Mouse (Mus musculus): ENCODE data around the gene Muc5ac. TPM values are rescaled to one million over a fixed set of nuclear protein-coding genes. Genes with fewer than 3 reads are reported as not detected.

Muc5ac gene
- not detected in 2 replicates for polyA plus RNA-seq (2012)

- TF ChIP-seq GATA1 (IDR thresholded peaks at IDR 0.05; ENCODE audit: low read length): no peak
Observed at GRCm38 (mm10) chr7:141788677-141789452, at the start of gene Muc5ac. TSS of gene Muc5ac (plus strand) at chr7:141788972.

GRCm38 (mm10) chr7:141747451-141748100 is 41.2 kb upstream of the Muc5ac start:
- TF ChIP-seq GATA1 (IDR thresholded peaks at IDR 0.05; ENCODE audit: low read length): no peak

- no peak for TF ChIP-seq GATA1 (IDR thresholded peaks at IDR 0.05; ENCODE audit: low read length)
Observed at GRCm38 (mm10) chr7:141752513-141752912, 36.3 kb upstream of the Muc5ac start.

GRCm38 (mm10) chr7:141755831-141756230 is 32.9 kb upstream of the Muc5ac start:
- no peak for TF ChIP-seq GATA1 (IDR thresholded peaks at IDR 0.05; ENCODE audit: low read length)

GRCm38 (mm10) chr7:141758291-141758690 is 30.5 kb upstream of the Muc5ac start:
- TF ChIP-seq GATA1 (IDR thresholded peaks at IDR 0.05; ENCODE audit: low read length): no peak

GRCm38 (mm10) chr7:141770521-141770920 is 18.3 kb upstream of the Muc5ac start:
- TF ChIP-seq GATA1 (IDR thresholded peaks at IDR 0.05; ENCODE audit: low read length): no peak

- peak; percentile 20 for TF ChIP-seq GATA1 (IDR thresholded peaks at IDR 0.05; ENCODE audit: low read length)
Observed at GRCm38 (mm10) chr7:141770988-141771387, 17.8 kb upstream of the Muc5ac start.

GRCm38 (mm10) chr7:141772058-141772557 is 16.7 kb upstream of the Muc5ac start:
- no peak for TF ChIP-seq GATA1 (IDR thresholded peaks at IDR 0.05; ENCODE audit: low read length)

GRCm38 (mm10) chr7:141774855-141775254 is 13.9 kb upstream of the Muc5ac start:
- TF ChIP-seq GATA1 (IDR thresholded peaks at IDR 0.05; ENCODE audit: low read length): no peak

GRCm38 (mm10) chr7:141776199-141776598 is 12.6 kb upstream of the Muc5ac start:
- TF ChIP-seq GATA1 (IDR thresholded peaks at IDR 0.05; ENCODE audit: low read length): no peak

- TF ChIP-seq GATA1 (IDR thresholded peaks at IDR 0.05; ENCODE audit: low read length): no peak
Observed at GRCm38 (mm10) chr7:141794251-141794650, 5.5 kb downstream of the Muc5ac start.

GRCm38 (mm10) chr7:141803206-141803605 is 14.4 kb downstream of the Muc5ac start:
- no peak for TF ChIP-seq GATA1 (IDR thresholded peaks at IDR 0.05; ENCODE audit: low read length)

GRCm38 (mm10) chr7:141805384-141805783 is 16.6 kb downstream of the Muc5ac start:
- TF ChIP-seq GATA1 (IDR thresholded peaks at IDR 0.05; ENCODE audit: low read length): no peak

- TF ChIP-seq GATA1 (IDR thresholded peaks at IDR 0.05; ENCODE audit: low read length): no peak
Observed at GRCm38 (mm10) chr7:141813321-141813720, 24.5 kb downstream of the Muc5ac start.

GRCm38 (mm10) chr7:141815361-141815760 is 26.6 kb downstream of the Muc5ac start:
- TF ChIP-seq GATA1 (IDR thresholded peaks at IDR 0.05; ENCODE audit: low read length): no peak

- no peak for TF ChIP-seq GATA1 (IDR thresholded peaks at IDR 0.05; ENCODE audit: low read length)
Observed at GRCm38 (mm10) chr7:141817355-141818075, 28.7 kb downstream of the Muc5ac start.
